21 mouse cellular contexts compared by ENCODE assay signal in genomic region chr8:12641527-12641926, GRCm38 (mm10).
"Had no signal": no experiment of that assay in that cellular context is flagged by ENCODE, and none has a peak within 500 bp of the region (broad histone marks: within the 10 kb centered on the region; RNA-seq: fewer than 3 reads in every experiment).

No protein-coding gene starts in this region.

- H3K4me2 ChIP-seq: limb, embryonic 12.5 days; limb, embryonic 15.5 days; liver, embryonic 11.5 days; midbrain, embryonic 12.5 days; midbrain, embryonic 15.5 days; neural tube, embryonic 13.5 days; stomach, embryonic 15.5 days had no signal

- H3K9ac ChIP-seq: limb, embryonic 12.5 days; limb, embryonic 15.5 days; liver, embryonic 14.5 days; liver, postnatal 0 days; midbrain, embryonic 12.5 days; midbrain, embryonic 15.5 days; neural tube, embryonic 13.5 days; stomach, embryonic 15.5 days had no signal

- H3K27me3 ChIP-seq: limb, embryonic 12.5 days; limb, embryonic 15.5 days; midbrain, embryonic 12.5 days; midbrain, embryonic 15.5 days; neural tube, embryonic 13.5 days; stomach, embryonic 15.5 days had no signal

- ATAC-seq: inflammation-experienced regulatory T-cells, adult 6 months; intestine, embryonic 16.5 days; liver, postnatal 0 days; midbrain, embryonic 15.5 days had no signal

- DNase-seq: kidney, adult 2 months; kidney, postnatal 10 days; kidney, postnatal 36 days; left cerebral cortex, postnatal 4 days; liver, postnatal 0 days; retina, postnatal 1 day; right cerebral cortex, postnatal 25 days; spleen, adult 18-20 months; thymus, adult 2 months; thymus, postnatal 14 days; thymus, postnatal 4 days had no signal

- H3K27ac ChIP-seq: limb, embryonic 12.5 days; limb, embryonic 15.5 days; liver, embryonic 14.5 days; midbrain, embryonic 12.5 days; midbrain, embryonic 15.5 days; neural tube, embryonic 13.5 days; stomach, embryonic 15.5 days had no signal

- H3K4me3 ChIP-seq: limb, embryonic 12.5 days; limb, embryonic 15.5 days; midbrain, embryonic 12.5 days; midbrain, embryonic 15.5 days; neural tube, embryonic 13.5 days; stomach, embryonic 15.5 days had no signal

- H3K9me3 ChIP-seq: limb, embryonic 12.5 days; limb, embryonic 15.5 days; midbrain, embryonic 12.5 days; midbrain, embryonic 15.5 days; neural tube, embryonic 13.5 days; stomach, embryonic 15.5 days had no signal

- H3K4me1 ChIP-seq: limb, embryonic 12.5 days; limb, embryonic 15.5 days; midbrain, embryonic 12.5 days; midbrain, embryonic 15.5 days; stomach, embryonic 15.5 days had no signal
